Mouse (Mus musculus): ENCODE data around the gene Rtn4r. TPM values are rescaled to one million over a fixed set of nuclear protein-coding genes. Genes with fewer than 3 reads are reported as not detected.

Gene Rtn4r
- 0.74 and 0.90 TPM in 2 replicates for polyA plus RNA-seq (2015; fragmentation: Nextera tagmentation; extraction: Ambion mirVana)

- peak; percentile 61 for ATAC-seq (ENCODE audit: borderline replicate concordance, extremely low read depth, low FRiP score, low TSS enrichment)
- H3K9ac ChIP-seq, result peak within 1 kb of the TSS; percentile 49
- under 1% methylated on average over 81 of the region's 96 CpGs for WGBS
These were observed at the start of gene Rtn4r for GRCm38 (mm10) chr16:18127241-18127861. Rtn4r (plus strand) TSS chr16:18127642.

GRCm38 (mm10) chr16:18078314-18079015 is 49.0 kb upstream of the Rtn4r start:
- no peaks in the 10 kb centered on the region for H3K27me3 ChIP-seq
- H3K9ac ChIP-seq, result no peak overlapping the region
- no peaks in the 10 kb centered on the region for H3K9me3 ChIP-seq
- H3K4me2 ChIP-seq, result no peak overlapping the region
- no peaks in the 10 kb centered on the region for H3K36me3 ChIP-seq
- no peak overlapping the region for H3K4me3 ChIP-seq
- no peak for ATAC-seq (ENCODE audit: borderline replicate concordance, extremely low read depth, low FRiP score, low TSS enrichment)
- peaks cover 2% of the 10 kb centered on the region; the same call in 1 of the 2 replicates for H3K4me1 ChIP-seq
- H3K27ac ChIP-seq, result no peak overlapping the region
- 86% methylated on average over 5 of the region's 5 CpGs for WGBS

More at GRCm38 (mm10) chr16:18127241-18127861, at the start of gene Rtn4r:
- H3K27me3 ChIP-seq, result peaks cover 45% of the 10 kb centered on the region
- no peak within 1 kb of the TSS for H3K27ac ChIP-seq
- no peaks in the 10 kb centered on the region for H3K9me3 ChIP-seq
- peaks cover 15% of the 10 kb centered on the region for H3K4me1 ChIP-seq
- H3K36me3 ChIP-seq, result no peaks in the 10 kb centered on the region
- peak within 1 kb of the TSS; percentile 99 for H3K4me2 ChIP-seq
- peak within 1 kb of the TSS; percentile 65 for H3K4me3 ChIP-seq

- H3K9ac ChIP-seq, result no peak overlapping the region
- no peak for ATAC-seq (ENCODE audit: borderline replicate concordance, extremely low read depth, low FRiP score, low TSS enrichment)
- H3K27me3 ChIP-seq, result no peaks in the 10 kb centered on the region
- 90% methylated on average over 2 of the region's 2 CpGs for WGBS
- no peaks in the 10 kb centered on the region for H3K9me3 ChIP-seq
- H3K4me3 ChIP-seq, result no peak overlapping the region
- H3K4me1 ChIP-seq, result no peaks in the 10 kb centered on the region
- no peaks in the 10 kb centered on the region for H3K36me3 ChIP-seq
- H3K27ac ChIP-seq, result no peak overlapping the region
- no peak overlapping the region for H3K4me2 ChIP-seq
These were observed 48.1 kb upstream of the Rtn4r start for GRCm38 (mm10) chr16:18079300-18079699.

GRCm38 (mm10) chr16:18080171-18080570 is 47.3 kb upstream of the Rtn4r start:
- Histone ChIP-seq H3K27ac (no peak overlapping the region), H3K36me3 (no peaks in the 10 kb centered on the region), H3K4me1 (peaks cover 3% of the 10 kb centered on the region; the same call in 1 of the 2 replicates), H3K4me3 (no peak overlapping the region), H3K27me3 (no peaks in the 10 kb centered on the region), H3K4me2 (no peak overlapping the region), H3K9ac (no peak overlapping the region), H3K9me3 (no peaks in the 10 kb centered on the region)
- 78% methylated on average over 7 of the region's 7 CpGs for WGBS
- no peak for ATAC-seq (ENCODE audit: borderline replicate concordance, extremely low read depth, low FRiP score, low TSS enrichment)

- Histone ChIP-seq H3K4me3 (no peak overlapping the region), H3K27ac (no peak overlapping the region), H3K9ac (no peak overlapping the region), H3K27me3 (no peaks in the 10 kb centered on the region), H3K36me3 (no peaks in the 10 kb centered on the region), H3K9me3 (no peaks in the 10 kb centered on the region), H3K4me1 (peaks cover 7% of the 10 kb centered on the region; the same call in 1 of the 2 replicates), H3K4me2 (no peak overlapping the region)
- WGBS, result 72% methylated on average over 10 of the region's 10 CpGs
- ATAC-seq (ENCODE audit: borderline replicate concordance, extremely low read depth, low FRiP score, low TSS enrichment), result no peak
These were observed 46.2 kb upstream of the Rtn4r start for GRCm38 (mm10) chr16:18081149-18081827.

GRCm38 (mm10) chr16:18082291-18082690 is 45.2 kb upstream of the Rtn4r start:
- H3K36me3 ChIP-seq, result no peaks in the 10 kb centered on the region
- no peak overlapping the region for H3K9ac ChIP-seq
- no peak for ATAC-seq (ENCODE audit: borderline replicate concordance, extremely low read depth, low FRiP score, low TSS enrichment)
- no peak overlapping the region for H3K4me3 ChIP-seq
- H3K9me3 ChIP-seq, result no peaks in the 10 kb centered on the region
- H3K4me2 ChIP-seq, result no peak overlapping the region
- no peaks in the 10 kb centered on the region for H3K27me3 ChIP-seq
- WGBS, result 82% methylated on average over 1 of the region's 1 CpGs
- no peak overlapping the region for H3K27ac ChIP-seq
- H3K4me1 ChIP-seq, result peaks cover 7% of the 10 kb centered on the region; the same call in 1 of the 2 replicates

GRCm38 (mm10) chr16:18083231-18083951 is 44.1 kb upstream of the Rtn4r start:
- Histone ChIP-seq H3K4me1 (peaks cover 13% of the 10 kb centered on the region), H3K27me3 (no peaks in the 10 kb centered on the region), H3K9ac (no peak overlapping the region), H3K36me3 (no peaks in the 10 kb centered on the region), H3K27ac (no peak overlapping the region), H3K4me2 (no peak overlapping the region), H3K9me3 (no peaks in the 10 kb centered on the region), H3K4me3 (no peak overlapping the region)
- 80% methylated on average over 18 of the region's 18 CpGs for WGBS
- ATAC-seq (ENCODE audit: borderline replicate concordance, extremely low read depth, low FRiP score, low TSS enrichment), result no peak

- no peak overlapping the region for H3K4me2 ChIP-seq
- no peak overlapping the region for H3K27ac ChIP-seq
- H3K27me3 ChIP-seq, result no peaks in the 10 kb centered on the region
- H3K9me3 ChIP-seq, result no peaks in the 10 kb centered on the region
- 79% methylated on average over 7 of the region's 7 CpGs for WGBS
- H3K4me3 ChIP-seq, result no peak overlapping the region
- no peak for ATAC-seq (ENCODE audit: borderline replicate concordance, extremely low read depth, low FRiP score, low TSS enrichment)
- H3K9ac ChIP-seq, result no peak overlapping the region
- H3K36me3 ChIP-seq, result no peaks in the 10 kb centered on the region
- peaks cover 15% of the 10 kb centered on the region for H3K4me1 ChIP-seq
These were observed 43.2 kb upstream of the Rtn4r start for GRCm38 (mm10) chr16:18084262-18084661.

- Histone ChIP-seq H3K27ac (no peak overlapping the region), H3K4me3 (no peak overlapping the region), H3K36me3 (no peaks in the 10 kb centered on the region), H3K4me1 (peaks cover 19% of the 10 kb centered on the region), H3K9me3 (no peaks in the 10 kb centered on the region), H3K4me2 (no peak overlapping the region), H3K27me3 (no peaks in the 10 kb centered on the region), H3K9ac (no peak overlapping the region)
- WGBS, result 68% methylated on average over 5 of the region's 5 CpGs
- ATAC-seq (ENCODE audit: borderline replicate concordance, extremely low read depth, low FRiP score, low TSS enrichment), result no peak
These were observed 40.3 kb upstream of the Rtn4r start for GRCm38 (mm10) chr16:18087101-18087500.

- ATAC-seq (ENCODE audit: borderline replicate concordance, extremely low read depth, low FRiP score, low TSS enrichment), result no peak
- no peak overlapping the region for H3K27ac ChIP-seq
These were observed 31.1 kb upstream of the Rtn4r start for GRCm38 (mm10) chr16:18096348-18096747.

GRCm38 (mm10) chr16:18102816-18103215 is 24.6 kb upstream of the Rtn4r start:
- H3K27ac ChIP-seq, result no peak overlapping the region
- no peak overlapping the region for H3K4me3 ChIP-seq
- WGBS, result 71% methylated on average over 4 of the region's 4 CpGs
- no peak overlapping the region for H3K4me2 ChIP-seq
- no peaks in the 10 kb centered on the region for H3K36me3 ChIP-seq
- H3K9ac ChIP-seq, result no peak overlapping the region
- no peaks in the 10 kb centered on the region for H3K27me3 ChIP-seq
- no peaks in the 10 kb centered on the region for H3K4me1 ChIP-seq
- no peak for ATAC-seq (ENCODE audit: borderline replicate concordance, extremely low read depth, low FRiP score, low TSS enrichment)
- no peaks in the 10 kb centered on the region for H3K9me3 ChIP-seq

More at GRCm38 (mm10) chr16:18096348-18096747, 31.1 kb upstream of the Rtn4r start:
- H3K4me1 ChIP-seq, result no peaks in the 10 kb centered on the region
- H3K4me2 ChIP-seq, result no peak overlapping the region
- no peak overlapping the region for H3K9ac ChIP-seq
- H3K4me3 ChIP-seq, result no peak overlapping the region
- H3K9me3 ChIP-seq, result no peaks in the 10 kb centered on the region; the same call in 1 of the 2 replicates
- H3K36me3 ChIP-seq, result no peaks in the 10 kb centered on the region
- no peaks in the 10 kb centered on the region for H3K27me3 ChIP-seq
- WGBS, result 27% methylated on average over 5 of the region's 5 CpGs

All from lung, embryonic 15.5 days (tissue).